Mouse (Mus musculus) forebrain, embryonic 15.5 days (tissue): ENCODE results near the gene Triobp. TPM values are rescaled to one million over a fixed set of nuclear protein-coding genes. Genes with fewer than 3 reads are reported as not detected.

ENCODE experiments used
- ATAC-seq: fragments of 200-750 bp; cut with Nextera tagmentation; replicated peaks from 2 replicates; pipeline ENCODE4 v1.8.0; 2017; ENCODE audit warnings: mild to moderate bottlenecking, moderate TSS enrichment, moderate library complexity
- H3K27ac ChIP-seq: fragments of 300-500 bp; sonication (generic); replicated peaks from 2 replicates; pipeline ENCODE4 v1.5.1; 2015; ENCODE audit warnings: mild to moderate bottlenecking, inconsistent platforms
- H3K27me3 ChIP-seq: fragments of 300-500 bp; sonication (generic); 2 replicates; pipeline ENCODE4 v1.6.1; 2015; ENCODE audit warnings: inconsistent platforms
- H3K36me3 ChIP-seq: fragments of 300-500 bp; sonication (generic); 2 replicates; pipeline ENCODE4 v1.6.1; 2015; ENCODE audit warnings: mild to moderate bottlenecking, inconsistent platforms
- H3K4me1 ChIP-seq: fragments of 300-500 bp; sonication (generic); 2 replicates; pipeline ENCODE4 v1.6.1; 2015; ENCODE audit warnings: inconsistent platforms
- H3K4me2 ChIP-seq: fragments of 300-500 bp; sonication (generic); replicated peaks from 2 replicates; pipeline ENCODE4 v1.6.1; 2015; ENCODE audit warnings: mild to moderate bottlenecking, inconsistent platforms
- H3K4me3 ChIP-seq: fragments of 300-500 bp; sonication (generic); 2 replicates; pipeline ENCODE4 v1.5.1; 2015; ENCODE audit warnings: mild to moderate bottlenecking, inconsistent platforms
- H3K9ac ChIP-seq: fragments of 300-500 bp; sonication (generic); replicated peaks from 2 replicates; pipeline ENCODE4 v1.6.1; 2015; ENCODE audit warnings: mild to moderate bottlenecking, inconsistent platforms
- H3K9me3 ChIP-seq: fragments of 300-500 bp; sonication (generic); 2 replicates; pipeline ENCODE4 v1.6.1; 2016; ENCODE audit warnings: inconsistent platforms
- WGBS: fragments of 180-500 bp; shearing (Covaris S2); methylation state at CpG from one replicate; pipeline ENCODE4 v1.1.7; 2015; ENCODE audit warnings: mixed read lengths; 5-methylcytosine and 5-hydroxymethylcytosine counted together
- microRNA-seq: library from miRNA; unstranded; fragments of <30 nt; microRNA quantifications from one replicate; pipeline ENCODE4, GENCODE M21; 2016
- polyA plus RNA-seq: library from polyadenylated mRNA; unstranded; fragments of >200 nt; fragmentation: Nextera tagmentation; extraction: Ambion mirVana; gene quantifications from 2 replicates; pipeline ENCODE4 v1.2.1, GENCODE M21; 2015

Gene Triobp
- polyA plus RNA-seq, 1 experiment from 2014 or later: 43.3 TPM

DNA sequence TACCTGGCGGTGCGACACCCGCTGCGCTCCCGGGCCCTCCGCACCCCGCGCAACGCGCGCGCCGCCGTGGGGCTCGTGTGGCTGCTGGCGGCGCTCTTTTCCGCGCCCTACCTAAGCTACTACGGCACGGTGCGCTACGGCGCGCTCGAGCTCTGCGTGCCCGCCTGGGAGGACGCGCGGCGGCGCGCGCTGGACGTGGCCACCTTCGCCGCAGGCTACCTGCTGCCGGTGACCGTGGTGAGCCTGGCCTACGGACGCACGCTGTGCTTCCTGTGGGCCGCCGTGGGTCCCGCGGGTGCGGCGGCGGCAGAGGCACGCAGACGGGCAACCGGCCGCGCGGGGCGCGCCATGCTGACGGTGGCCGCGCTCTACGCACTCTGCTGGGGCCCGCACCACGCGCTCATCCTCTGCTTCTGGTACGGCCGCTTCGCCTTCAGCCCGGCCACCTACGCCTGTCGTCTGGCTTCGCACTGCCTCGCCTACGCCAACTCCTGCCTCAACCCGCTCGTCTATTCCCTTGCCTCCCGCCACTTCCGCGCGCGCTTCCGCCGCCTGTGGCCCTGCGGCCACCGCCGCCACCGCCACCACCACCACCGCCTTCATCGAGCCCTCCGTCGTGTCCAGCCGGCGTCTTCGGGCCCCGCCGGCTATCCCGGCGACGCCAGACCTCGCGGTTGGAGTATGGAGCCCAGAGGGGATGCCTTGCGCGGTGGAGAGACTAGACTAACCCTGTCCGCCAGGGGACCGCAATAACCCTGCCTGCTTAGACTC lies 95.4 kb downstream of the Triobp start:
- Histone ChIP-seq H3K4me1 (peaks cover 18% of the 10 kb centered on the region), H3K9ac (peak overlapping the region; percentile 33), H3K27me3 (peaks cover 54% of the 10 kb centered on the region), H3K9me3 (no peaks in the 10 kb centered on the region), H3K4me3 (peak overlapping the region; percentile 51), H3K36me3 (no peaks in the 10 kb centered on the region), H3K4me2 (peak overlapping the region; percentile 71), H3K27ac (no peak overlapping the region)
- ATAC-seq: peak; percentile 44
- under 1% methylated on average over 105 of the region's 105 CpGs for WGBS

DNA sequence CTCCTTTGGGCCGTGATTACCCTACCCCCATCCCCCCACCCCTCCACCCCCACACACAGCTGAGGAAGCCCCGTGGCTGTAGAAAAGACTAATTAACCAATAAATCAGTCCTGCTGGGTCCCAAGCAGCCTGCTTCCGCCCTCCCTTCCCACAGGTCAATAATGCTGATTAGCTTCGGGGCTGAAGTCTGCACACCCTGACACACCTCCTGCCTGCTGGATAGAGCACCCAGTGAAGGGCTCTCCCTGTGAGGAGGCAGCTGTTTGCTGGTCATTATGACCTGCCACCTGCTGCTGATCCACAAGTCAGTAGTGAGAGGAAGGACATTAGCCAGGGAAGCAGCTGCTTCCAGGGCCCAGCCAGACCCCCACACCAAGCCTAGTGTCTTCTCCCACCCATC lies 97.3 kb downstream of the Triobp start:
- Histone ChIP-seq H3K36me3 (no peaks in the 10 kb centered on the region), H3K4me3 (no peak overlapping the region), H3K27ac (no peak overlapping the region), H3K9me3 (no peaks in the 10 kb centered on the region), H3K4me1 (peaks cover 17% of the 10 kb centered on the region), H3K9ac (no peak overlapping the region), H3K27me3 (peaks cover 54% of the 10 kb centered on the region), H3K4me2 (no peak overlapping the region)
- no peak for ATAC-seq
- WGBS: 5% methylated on average over 4 of the region's 4 CpGs

DNA sequence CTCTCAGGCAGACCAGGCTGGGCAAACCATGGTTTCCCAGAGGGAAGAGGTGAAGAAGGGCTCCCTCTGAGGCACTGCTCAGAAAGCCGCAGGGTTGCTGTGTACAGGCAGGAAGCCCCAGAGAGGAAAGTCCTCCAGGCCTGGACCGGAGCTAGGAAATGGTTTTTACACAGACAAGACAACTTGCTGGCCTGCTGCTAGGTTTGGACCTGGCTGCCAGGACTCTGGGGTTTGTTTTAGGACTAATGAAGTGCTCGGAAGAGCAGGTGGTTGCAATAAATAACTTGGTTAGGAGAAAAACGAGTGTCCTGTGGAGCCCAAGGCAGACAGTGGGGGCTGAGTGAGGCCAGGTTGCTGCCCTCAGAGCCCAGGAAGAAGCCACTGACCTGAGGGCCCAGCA lies 100.7 kb downstream of the Triobp start:
- Histone ChIP-seq H3K9ac (no peak overlapping the region), H3K4me3 (no peak overlapping the region), H3K27me3 (peaks cover 22% of the 10 kb centered on the region), H3K4me1 (peaks cover 6% of the 10 kb centered on the region; the same call in 1 of the 2 replicates), H3K4me2 (no peak overlapping the region), H3K27ac (no peak overlapping the region), H3K36me3 (peaks cover 8% of the 10 kb centered on the region), H3K9me3 (no peaks in the 10 kb centered on the region)
- 76% methylated on average over 4 of the region's 4 CpGs for WGBS
- ATAC-seq: no peak

DNA sequence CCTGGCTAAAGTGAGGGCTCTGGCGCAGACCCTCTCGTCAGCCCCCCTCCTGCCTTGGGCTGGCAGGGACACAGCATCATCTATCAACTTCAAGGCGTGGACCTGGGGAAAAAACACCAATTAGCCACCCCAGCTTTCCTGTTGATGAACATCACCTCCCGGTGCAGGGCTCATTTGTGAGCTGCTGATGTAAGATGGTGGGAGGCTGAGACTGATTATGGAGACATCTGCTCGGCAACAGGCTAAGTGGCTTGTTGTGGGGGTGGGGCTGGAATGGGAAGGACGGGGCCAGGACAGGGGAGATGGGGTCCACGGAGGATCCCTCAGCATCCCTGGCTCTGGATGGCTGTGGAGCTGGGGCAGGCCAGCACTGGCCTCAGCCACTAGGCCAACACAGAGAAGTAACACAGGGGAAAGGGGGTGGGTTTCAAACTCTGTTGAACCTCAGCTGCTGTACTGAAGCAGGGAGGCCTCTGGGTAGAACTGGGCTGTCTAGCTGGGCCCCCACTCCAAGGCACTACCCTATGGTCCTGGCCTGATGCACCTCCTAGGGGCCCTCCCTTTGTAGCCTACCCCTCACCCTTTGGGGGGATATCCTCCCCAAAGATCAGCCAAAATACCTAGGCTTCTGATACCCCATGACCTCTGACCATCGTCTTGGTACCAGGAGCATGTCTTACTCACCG lies 102.8 kb downstream of the Triobp start:
- 0 out of 2 replicates have a peak, but pooled peaks have one; percentile 32 for ATAC-seq
- WGBS: 52% methylated on average over 9 of the region's 9 CpGs
- no peak overlapping the region for H3K9ac ChIP-seq

DNA sequence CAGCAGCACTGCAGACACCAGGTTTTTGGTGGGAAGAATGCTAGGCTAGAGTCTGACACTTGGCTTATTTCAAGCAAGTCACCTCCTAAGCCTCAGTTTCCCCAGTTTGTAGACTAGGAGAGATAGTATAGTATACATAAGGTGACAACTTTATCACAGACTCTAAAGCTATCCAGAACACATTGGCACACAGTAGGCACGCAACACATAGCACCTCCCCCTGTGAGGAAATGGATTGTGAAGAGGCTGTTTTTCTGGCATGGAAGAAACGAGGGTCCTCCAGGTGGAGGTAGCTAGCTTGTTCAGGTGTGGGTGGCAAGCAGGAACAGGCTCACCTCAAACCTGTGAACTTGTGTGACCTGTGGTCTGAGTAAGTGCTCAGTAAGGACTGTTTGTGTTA lies 103.4 kb downstream of the Triobp start:
- H3K4me3 ChIP-seq: no peak overlapping the region
- no peaks in the 10 kb centered on the region for H3K27me3 ChIP-seq
- no peak overlapping the region for H3K4me2 ChIP-seq
- H3K9ac ChIP-seq: no peak overlapping the region
- H3K27ac ChIP-seq: no peak overlapping the region
- no peak for ATAC-seq
- no peaks in the 10 kb centered on the region for H3K9me3 ChIP-seq
- H3K4me1 ChIP-seq: peaks cover 5% of the 10 kb centered on the region; the same call in 1 of the 2 replicates
- WGBS: 82% methylated on average over 2 of the region's 2 CpGs
- peaks cover 36% of the 10 kb centered on the region for H3K36me3 ChIP-seq

More for the DNA sequence above, 102.8 kb downstream of the Triobp start:
- peaks cover 5% of the 10 kb centered on the region; the same call in 1 of the 2 replicates for H3K4me1 ChIP-seq
- no peak overlapping the region for H3K27ac ChIP-seq
- H3K4me2 ChIP-seq: no peak overlapping the region
- 0 out of 2 replicates have a peak, but pooled peaks cover 3% of the 10 kb centered on the region for H3K27me3 ChIP-seq
- no peak overlapping the region for H3K4me3 ChIP-seq
- no peaks in the 10 kb centered on the region for H3K9me3 ChIP-seq
- H3K36me3 ChIP-seq: peaks cover 30% of the 10 kb centered on the region

DNA sequence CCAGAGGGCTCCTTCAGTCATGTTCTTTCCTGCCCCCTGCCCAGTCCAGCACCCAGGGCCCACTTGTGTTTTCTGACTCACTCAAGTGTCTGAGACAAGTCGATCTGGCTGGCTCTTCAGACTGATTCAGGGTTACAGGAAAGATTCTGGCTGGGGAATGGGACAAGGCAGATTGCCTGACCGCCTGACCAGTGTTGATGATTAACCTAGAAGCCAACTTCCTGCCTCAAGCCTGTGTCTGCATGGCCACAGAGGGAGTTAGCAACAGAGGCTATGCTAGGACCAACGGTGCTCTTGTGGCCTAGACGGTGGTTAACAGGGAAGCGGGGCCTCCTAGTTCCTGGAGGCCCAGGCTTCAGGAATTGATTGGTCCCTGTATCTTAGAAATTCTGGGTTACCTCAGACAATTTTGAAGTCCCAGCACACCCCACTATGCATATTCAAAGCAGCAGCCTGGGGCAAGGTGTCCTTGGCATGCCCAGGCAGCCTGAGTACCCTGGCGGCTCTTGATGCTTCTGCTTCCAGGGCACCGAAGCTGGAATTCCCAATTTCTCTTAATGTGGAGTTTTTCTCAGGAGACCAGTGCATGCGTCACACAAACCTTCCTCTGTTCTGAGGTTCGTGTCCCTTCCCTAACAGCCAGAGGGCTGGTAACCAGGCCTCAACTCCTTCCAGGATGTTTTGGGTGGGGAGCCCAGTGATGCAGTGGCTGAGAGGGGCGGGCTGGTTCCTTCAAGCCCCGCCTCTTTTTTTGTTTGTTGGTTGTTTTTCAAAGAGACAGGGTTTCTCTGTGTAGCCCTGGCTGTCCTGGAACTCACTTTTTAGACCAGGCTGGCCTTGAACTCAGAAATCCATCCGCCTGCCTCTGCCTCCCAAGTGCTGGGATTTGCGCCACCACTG lies 104.2 kb downstream of the Triobp start:
- H3K27me3 ChIP-seq: no peaks in the 10 kb centered on the region
- H3K4me1 ChIP-seq: peaks cover 5% of the 10 kb centered on the region; the same call in 1 of the 2 replicates
- H3K9me3 ChIP-seq: no peaks in the 10 kb centered on the region
- WGBS: 77% methylated on average over 13 of the region's 13 CpGs
- ATAC-seq: no peak
- no peak overlapping the region for H3K4me2 ChIP-seq
- H3K36me3 ChIP-seq: peaks cover 44% of the 10 kb centered on the region
- no peak overlapping the region for H3K27ac ChIP-seq
- H3K9ac ChIP-seq: no peak overlapping the region
- no peak overlapping the region for H3K4me3 ChIP-seq

DNA sequence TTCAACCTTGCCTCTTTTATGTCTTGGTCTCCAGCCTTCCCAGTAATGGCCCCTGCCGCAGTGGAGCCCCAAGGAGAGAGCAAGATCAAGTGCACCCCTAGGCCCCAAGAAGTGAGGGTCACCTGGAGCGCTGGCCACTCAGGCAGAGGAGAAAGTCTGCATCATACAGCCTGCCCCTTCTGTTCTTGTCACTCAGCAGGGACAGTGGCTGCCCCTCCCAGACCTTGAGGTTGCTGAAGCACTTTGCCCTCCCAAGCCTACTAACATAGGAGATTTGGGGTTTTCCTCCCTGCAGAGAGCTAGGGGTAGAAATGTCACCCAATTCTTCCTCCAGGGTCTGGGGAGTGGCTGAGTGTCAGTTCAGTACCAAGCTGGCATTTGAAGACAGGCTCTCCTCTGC lies 104.8 kb downstream of the Triobp start:
- H3K36me3 ChIP-seq: peaks cover 50% of the 10 kb centered on the region
- H3K4me3 ChIP-seq: no peak overlapping the region
- ATAC-seq: no peak
- peaks cover 5% of the 10 kb centered on the region; the same call in 1 of the 2 replicates for H3K4me1 ChIP-seq
- no peak overlapping the region for H3K27ac ChIP-seq
- H3K4me2 ChIP-seq: no peak overlapping the region
- 85% methylated on average over 2 of the region's 2 CpGs for WGBS
- H3K9me3 ChIP-seq: no peaks in the 10 kb centered on the region
- H3K9ac ChIP-seq: no peak overlapping the region
- H3K27me3 ChIP-seq: no peaks in the 10 kb centered on the region

Small RNA genes within 50 kb of the gene (microRNA-seq; reads per million reads assigned to microRNA genes)
- 1.8 reads per million for gene Mir6956

Other genes starting within 250 kb of the Triobp start
- 6.2 and 6.8 TPM in 2 replicates for gene Elfn2, start 229.0 kb upstream of the Triobp start, polyA plus RNA-seq
- gene Mfng, start 174.2 kb upstream of the Triobp start, polyA plus RNA-seq: 77.9 and 85.9 TPM in 2 replicates
- gene Card10, start 144.7 kb upstream of the Triobp start, polyA plus RNA-seq: 1.3 and 1.7 TPM in 2 replicates
- gene Cdc42ep1, start 105.1 kb upstream of the Triobp start, polyA plus RNA-seq: 7.6 and 9.0 TPM in 2 replicates
- gene Lgals2, start 92.2 kb upstream of the Triobp start, polyA plus RNA-seq: not detected in 2 replicates
- 60.3 and 62.0 TPM in 2 replicates for gene Gga1, start 70.5 kb upstream of the Triobp start, polyA plus RNA-seq
- not detected in 2 replicates for gene Gm49510, start 48.1 kb upstream of the Triobp start, polyA plus RNA-seq
- gene Sh3bp1, start 48.0 kb upstream of the Triobp start, polyA plus RNA-seq: 3.6 and 5.9 TPM in 2 replicates
- gene Pdxp, start 33.8 kb upstream of the Triobp start, polyA plus RNA-seq: 99.5 and 101 TPM in 2 replicates
- 61.7 and 66.5 TPM in 2 replicates for gene Lgals1, start 21.0 kb upstream of the Triobp start, polyA plus RNA-seq
- gene Nol12, start 12.8 kb upstream of the Triobp start, polyA plus RNA-seq: 57.4 and 59.3 TPM in 2 replicates
- 470 and 489 TPM in 2 replicates for gene H1f0, start 80.7 kb downstream of the Triobp start, polyA plus RNA-seq
- gene Galr3, start 94.2 kb downstream of the Triobp start, polyA plus RNA-seq: not detected in 2 replicates
- gene Ankrd54, start 115.2 kb downstream of the Triobp start, polyA plus RNA-seq: 61.6 and 65.5 TPM in 2 replicates
- 192 and 195 TPM in 2 replicates for gene Eif3l, start 127.5 kb downstream of the Triobp start, polyA plus RNA-seq
- gene Micall1, start 161.2 kb downstream of the Triobp start, polyA plus RNA-seq: 8.0 and 9.7 TPM in 2 replicates
- gene Polr2f, start 193.3 kb downstream of the Triobp start, polyA plus RNA-seq: 293 and 308 TPM in 2 replicates
- 11.9 and 16.8 TPM in 2 replicates for gene 1700088E04Rik, start 193.5 kb downstream of the Triobp start, polyA plus RNA-seq
- 1.7 and 1.9 TPM in 2 replicates for gene Sox10, start 217.5 kb downstream of the Triobp start, polyA plus RNA-seq